Mouse (Mus musculus): ENCODE data around the gene Mia2.

Mia2 gene

GRCm38 (mm10) chr12:59104771-59105170, 9.2 kb downstream of the Mia2 start:
- DNase-seq (ENCODE audit: low spot score), result no peak

DNA sequence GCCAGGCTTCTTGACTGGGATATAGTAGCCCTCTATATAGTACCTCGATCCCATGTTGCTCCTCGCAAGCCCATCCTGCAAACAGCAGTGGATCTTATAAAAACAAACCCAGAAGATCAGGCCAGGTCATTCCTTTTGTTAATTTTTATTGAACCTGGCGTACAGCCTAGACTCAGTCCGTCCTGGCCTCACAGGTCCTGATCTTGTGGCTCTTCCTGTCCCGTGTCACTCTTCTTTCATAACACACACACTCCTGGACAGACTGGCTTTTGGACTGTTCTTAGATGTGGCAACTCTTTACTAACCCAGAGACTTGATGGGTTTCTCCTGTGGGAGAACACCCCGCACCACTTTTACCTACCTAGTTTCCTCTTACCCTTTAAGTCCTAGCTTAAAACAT, 10.3 kb downstream of the Mia2 start:
- no peak for DNase-seq (ENCODE audit: low spot score)

GRCm38 (mm10) chr12:59106491-59106890, 10.9 kb downstream of the Mia2 start:
- no peak for DNase-seq (ENCODE audit: low spot score)

- DNase-seq (ENCODE audit: low spot score), result no peak
Observed at GRCm38 (mm10) chr12:59107926-59108325, 12.3 kb downstream of the Mia2 start.

- DNase-seq (ENCODE audit: low spot score), result no peak
Observed at GRCm38 (mm10) chr12:59117184-59117583, 21.6 kb downstream of the Mia2 start.

GRCm38 (mm10) chr12:59125426-59125825, 29.8 kb downstream of the Mia2 start:
- DNase-seq (ENCODE audit: low spot score), result no peak

- DNase-seq (ENCODE audit: low spot score), result no peak
Observed at GRCm38 (mm10) chr12:59128501-59128900, 32.9 kb downstream of the Mia2 start.

DNA sequence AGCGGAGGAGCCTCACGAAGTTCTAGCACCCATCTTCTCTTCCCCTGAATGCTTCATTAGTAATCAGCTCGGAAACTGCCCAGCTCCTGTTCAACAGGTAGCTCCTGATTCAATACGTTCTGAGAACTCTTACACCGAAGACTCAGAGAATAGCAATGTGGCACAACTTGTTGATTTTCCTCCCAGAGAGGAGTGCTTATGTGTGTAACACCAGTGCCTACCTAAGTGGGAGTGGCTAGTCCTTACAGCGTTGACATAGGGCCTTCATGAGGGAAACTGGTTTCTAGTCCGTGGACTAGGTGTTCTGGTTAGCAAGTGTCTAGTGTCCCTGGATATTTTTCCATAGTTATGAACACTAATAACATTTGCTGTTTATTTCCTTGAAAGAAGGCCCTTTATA, 33.4 kb downstream of the Mia2 start:
- no peak for DNase-seq (ENCODE audit: low spot score)

- DNase-seq (ENCODE audit: low spot score), result no peak
Observed at GRCm38 (mm10) chr12:59129592-59129991, 34.0 kb downstream of the Mia2 start.

DNA sequence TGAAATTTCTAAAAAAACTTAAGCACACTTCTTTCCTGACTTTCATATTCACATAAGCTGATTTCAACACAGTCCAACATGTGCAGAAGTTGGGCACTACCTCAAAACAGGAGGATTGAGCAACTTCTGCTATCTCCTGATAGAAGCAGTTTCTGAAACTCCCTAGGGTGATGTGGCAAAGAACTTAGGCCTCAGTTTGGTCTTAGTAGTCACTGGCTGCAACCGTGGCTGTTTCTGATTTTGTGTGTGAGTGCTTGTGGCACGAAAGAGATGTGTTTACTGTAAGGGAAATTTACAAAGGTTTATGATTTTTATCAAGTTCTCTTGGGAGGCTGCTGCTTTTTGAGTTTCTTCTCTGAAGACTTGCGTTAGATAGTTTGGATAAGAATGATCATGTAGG, 34.6 kb downstream of the Mia2 start:
- DNase-seq (ENCODE audit: low spot score), result no peak

- peak; percentile 82 for DNase-seq (ENCODE audit: low spot score)
Observed at GRCm38 (mm10) chr12:59130651-59131577, 35.3 kb downstream of the Mia2 start.

GRCm38 (mm10) chr12:59131578-59131946, 36.0 kb downstream of the Mia2 start:
- DNase-seq (ENCODE audit: low spot score), result no peak

GRCm38 (mm10) chr12:59132462-59132861, 36.9 kb downstream of the Mia2 start:
- no peak for DNase-seq (ENCODE audit: low spot score)

GRCm38 (mm10) chr12:59132940-59133339, 37.3 kb downstream of the Mia2 start:
- DNase-seq (ENCODE audit: low spot score), result no peak

DNA sequence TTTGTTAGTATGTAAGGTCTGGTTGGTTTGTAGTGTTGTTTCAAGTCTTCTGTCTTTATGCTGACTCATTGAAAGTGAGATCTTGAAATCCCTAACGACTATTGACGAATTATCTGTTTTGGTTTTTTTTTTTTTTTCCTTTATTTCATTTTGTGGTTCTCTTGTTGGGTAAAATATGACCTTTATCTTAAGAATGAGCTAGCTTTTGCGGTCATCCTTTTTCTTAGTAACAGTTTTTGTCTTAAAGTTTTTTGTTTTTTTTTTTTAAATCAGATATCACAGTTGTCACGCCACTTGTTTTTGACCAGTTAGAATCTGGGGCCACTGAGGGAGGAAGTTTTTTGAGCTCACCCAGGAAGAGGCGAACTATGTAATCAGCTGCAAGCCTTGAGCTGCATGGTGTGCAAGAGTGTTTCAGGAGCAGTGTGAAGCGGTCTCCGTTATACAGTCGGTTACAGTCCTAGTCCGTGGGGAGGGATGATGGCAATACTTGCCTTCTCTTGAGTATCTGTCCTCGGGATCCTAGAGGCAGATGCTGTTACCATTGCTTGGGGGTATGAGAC, 37.9 kb downstream of the Mia2 start:
- DNase-seq (ENCODE audit: low spot score), result no peak

GRCm38 (mm10) chr12:59135096-59135495, 39.5 kb downstream of the Mia2 start:
- no peak for DNase-seq (ENCODE audit: low spot score)

DNA sequence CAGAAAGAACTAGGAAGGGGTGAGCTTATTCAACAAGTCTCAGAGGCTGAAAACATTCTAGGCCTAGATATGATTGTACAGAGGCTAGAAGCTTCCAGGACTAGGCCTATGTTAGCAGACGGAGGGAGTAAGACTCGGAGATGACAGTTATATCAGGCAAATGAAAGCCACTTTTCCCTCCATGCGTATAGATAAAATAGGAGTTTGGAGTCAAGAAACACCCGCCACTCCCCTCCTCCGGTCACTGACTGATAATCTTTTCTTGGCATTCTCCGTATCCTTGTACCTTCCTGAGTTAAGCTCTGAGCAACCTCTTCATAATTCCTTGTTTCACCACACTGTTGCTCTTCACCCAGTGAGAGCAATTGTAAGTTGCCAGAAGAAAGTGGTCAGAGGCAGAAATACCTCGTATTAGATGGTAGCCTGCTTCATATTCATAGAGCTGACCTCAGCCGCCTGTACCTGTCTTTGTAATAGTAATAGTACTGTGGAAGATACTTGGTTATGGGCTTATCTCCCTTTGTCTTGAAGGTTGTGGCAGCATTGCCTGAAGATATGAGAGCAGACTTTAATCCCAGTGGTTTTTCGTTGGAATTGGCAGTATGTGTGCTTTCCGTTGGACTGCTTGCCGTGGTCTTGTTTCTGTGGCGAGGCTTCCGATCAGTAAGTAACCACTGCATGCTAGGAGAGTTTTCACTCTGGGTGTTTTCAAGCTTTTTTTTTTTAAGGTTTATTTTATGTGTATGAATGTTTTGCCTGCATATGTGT, 40.1 kb downstream of the Mia2 start:
- no peak for DNase-seq (ENCODE audit: low spot score)

- DNase-seq (ENCODE audit: low spot score), result no peak
Observed at GRCm38 (mm10) chr12:59137031-59137430, 41.4 kb downstream of the Mia2 start.

- no peak for DNase-seq (ENCODE audit: low spot score)
Observed at GRCm38 (mm10) chr12:59139372-59139771, 43.8 kb downstream of the Mia2 start.

- DNase-seq (ENCODE audit: low spot score), result no peak
Observed at GRCm38 (mm10) chr12:59145130-59145529, 49.5 kb downstream of the Mia2 start.

DNA sequence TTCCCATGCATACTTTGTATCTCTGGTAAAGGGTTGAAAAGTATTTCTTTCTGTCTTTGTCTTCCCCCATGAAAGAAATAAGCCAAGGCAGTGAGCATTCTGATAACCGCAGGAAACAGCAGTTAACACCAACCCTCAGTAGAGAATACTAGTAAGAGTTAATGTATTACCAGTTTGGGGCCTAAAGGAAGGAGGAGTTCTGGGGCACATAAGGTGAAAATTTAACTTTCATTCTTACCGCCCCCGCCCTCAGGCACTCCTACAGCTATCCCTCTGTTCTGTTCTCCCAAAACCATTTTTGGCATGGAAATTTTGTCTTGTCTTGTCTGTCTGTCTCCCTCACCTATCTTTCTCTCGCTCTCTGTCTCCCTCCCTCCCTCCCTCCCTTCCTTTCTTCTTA, 54.1 kb downstream of the Mia2 start:
- no peak for DNase-seq (ENCODE audit: low spot score)

- DNase-seq (ENCODE audit: low spot score), result no peak
Observed at GRCm38 (mm10) chr12:59161091-59161490, 65.5 kb downstream of the Mia2 start.

GRCm38 (mm10) chr12:59162797-59163196, 67.2 kb downstream of the Mia2 start:
- DNase-seq (ENCODE audit: low spot score), result no peak

Data from layer of hippocampus, adult 9-10 months (tissue).